14 mouse cellular contexts compared by ENCODE assay signal in the genomic region with DNA sequence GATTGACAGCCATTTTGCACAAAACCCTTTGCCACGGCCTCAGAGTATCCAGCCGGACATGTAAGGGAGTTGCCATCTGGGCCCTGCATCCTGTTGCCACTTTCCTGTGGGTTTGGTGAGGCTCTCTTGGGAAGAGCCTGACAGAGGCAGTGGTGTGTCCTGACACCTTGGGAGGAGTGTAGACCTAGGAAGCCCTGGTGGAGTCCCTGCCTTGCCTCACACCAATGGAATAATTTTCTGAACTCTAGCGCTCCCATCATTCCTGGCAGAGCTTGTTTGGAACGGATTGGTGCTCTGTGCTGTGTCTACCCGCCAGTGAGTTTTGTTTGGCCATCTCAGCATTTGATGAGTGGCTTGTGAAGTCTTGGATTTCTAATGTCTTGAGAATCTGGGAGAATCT. TPM values are rescaled to one million over a fixed set of nuclear protein-coding genes. Genes with fewer than 3 reads are reported as not detected.
DNase-seq lines count a peak whose midpoint lies in the region; ATAC-seq and TF ChIP-seq lines count a peak whose summit lies in the region.
"Had no signal": no experiment of that assay in that cellular context is flagged by ENCODE, and none has a peak within 500 bp of the region (broad histone marks: within the 10 kb centered on the region; RNA-seq: fewer than 3 reads in every experiment).

No protein-coding gene starts in this region.

- no peak overlapping the region for H3K9ac ChIP-seq in kidney, embryonic 16.5 days (replicated peaks; ENCODE audit: low read length)
- no peak overlapping the region for H3K9ac ChIP-seq in limb, embryonic 14.5 days (ENCODE audit: low read depth, low read length, severe bottlenecking)
- H3K9ac ChIP-seq: forebrain, embryonic 12.5 days; liver, embryonic 14.5 days; midbrain, embryonic 13.5 days had no signal

- 66% methylated on average over 5 of the region's 5 CpGs for WGBS in kidney, embryonic 16.5 days
- WGBS in embryonic facial prominence, embryonic 10.5 days: 84% methylated on average over 5 of the region's 5 CpGs
- WGBS in limb, embryonic 14.5 days: 71% methylated on average over 5 of the region's 5 CpGs

- no peak overlapping the region for H3K4me3 ChIP-seq in gastrocnemius, adult 2 months
- H3K4me3 ChIP-seq in kidney, embryonic 16.5 days (ENCODE audit: low read length): no peak overlapping the region
- no peak overlapping the region for H3K4me3 ChIP-seq in embryonic facial prominence, embryonic 10.5 days
- no peak overlapping the region for H3K4me3 ChIP-seq in limb, embryonic 14.5 days (replicated peaks; ENCODE audit: low read length)
- H3K4me3 ChIP-seq: forebrain, embryonic 12.5 days; left cerebral cortex, adult 2 months; midbrain, embryonic 13.5 days had no signal

- peaks cover 10% of the 10 kb centered on the region; the same call in 1 of the 2 replicates for H3K4me1 ChIP-seq in kidney, embryonic 16.5 days (ENCODE audit: insufficient read depth, low read length)
- peaks cover 32% of the 10 kb centered on the region for H3K4me1 ChIP-seq in embryonic facial prominence, embryonic 10.5 days
- peaks cover 45% of the 10 kb centered on the region for H3K4me1 ChIP-seq in limb, embryonic 14.5 days (ENCODE audit: control insufficient read depth, insufficient read depth, low read length)
- H3K4me1 ChIP-seq: midbrain, embryonic 13.5 days had no signal

- no peak for TF ChIP-seq CTCF in gastrocnemius, adult 2 months (IDR thresholded peaks at IDR 0.05)

- ATAC-seq in kidney, embryonic 16.5 days (ENCODE audit: low FRiP score, low TSS enrichment): no peak
- ATAC-seq in limb, embryonic 14.5 days (ENCODE audit: low FRiP score, low read depth): no peak
- ATAC-seq: midbrain, embryonic 13.5 days had no signal

- no peaks in the 10 kb centered on the region for H3K27me3 ChIP-seq in kidney, embryonic 16.5 days (ENCODE audit: insufficient read depth, low read length)
- H3K27me3 ChIP-seq in embryonic facial prominence, embryonic 10.5 days (replicated peaks; ENCODE audit: low read depth, poor library complexity, severe bottlenecking): no peaks in the 10 kb centered on the region
- no peaks in the 10 kb centered on the region for H3K27me3 ChIP-seq in limb, embryonic 14.5 days (ENCODE audit: control insufficient read depth, insufficient read depth, low read length)
- H3K27me3 ChIP-seq: forebrain, embryonic 12.5 days; midbrain, embryonic 13.5 days had no signal

- H3K9me3 ChIP-seq in kidney, embryonic 16.5 days (ENCODE audit: low read length): no peaks in the 10 kb centered on the region
- H3K9me3 ChIP-seq in embryonic facial prominence, embryonic 10.5 days: no peaks in the 10 kb centered on the region
- H3K9me3 ChIP-seq in limb, embryonic 14.5 days (ENCODE audit: control insufficient read depth, low read length): no peaks in the 10 kb centered on the region
- H3K9me3 ChIP-seq: forebrain, embryonic 12.5 days; midbrain, embryonic 13.5 days had no signal

- intact Hi-C loops in gastrocnemius, adult 2 months (cut with DNase I): loop anchor here (5.0 kb wide), 1 partner anchor 146 kb away; no protein-coding TSS in a partner anchor
- intact Hi-C loops in gastrocnemius, postnatal 14 days (cut with DNase I; ENCODE audit: low total_unique reads): no loop called here

- peak overlapping the region; percentile 71 for H3K27ac ChIP-seq in gastrocnemius, adult 2 months
- peak overlapping the region; percentile 22; the same call in 1 of the 2 replicates for H3K27ac ChIP-seq in kidney, embryonic 16.5 days (ENCODE audit: low read length)
- H3K27ac ChIP-seq in embryonic facial prominence, embryonic 10.5 days (replicated peaks): peak overlapping the region; percentile 87
- H3K27ac ChIP-seq in limb, embryonic 14.5 days (replicated peaks; ENCODE audit: low read depth, low read length): peak overlapping the region; percentile 52; the same call in 1 of the 2 replicates
- H3K27ac ChIP-seq: forebrain, embryonic 12.5 days; left cerebral cortex, adult 2 months; liver, embryonic 14.5 days; midbrain, embryonic 13.5 days had no signal

- no peaks in the 10 kb centered on the region for H3K36me3 ChIP-seq in kidney, embryonic 16.5 days (ENCODE audit: insufficient read depth, low read length)
- no peaks in the 10 kb centered on the region for H3K36me3 ChIP-seq in embryonic facial prominence, embryonic 10.5 days (replicated peaks)
- no peaks in the 10 kb centered on the region for H3K36me3 ChIP-seq in limb, embryonic 14.5 days (ENCODE audit: control insufficient read depth, insufficient read depth, low read length)
- H3K36me3 ChIP-seq: forebrain, embryonic 12.5 days; midbrain, embryonic 13.5 days had no signal

- no peak overlapping the region for H3K4me2 ChIP-seq in kidney, embryonic 16.5 days (replicated peaks; ENCODE audit: low read depth, low read length)
- H3K4me2 ChIP-seq in limb, embryonic 14.5 days (replicated peaks; ENCODE audit: low read depth, low read length, severe bottlenecking): no peak overlapping the region
- H3K4me2 ChIP-seq: forebrain, embryonic 12.5 days; midbrain, embryonic 13.5 days had no signal

- no peak for TF ChIP-seq POLR2A in limb, embryonic 14.5 days (IDR thresholded peaks at IDR 0.05; ENCODE audit: borderline replicate concordance, extremely low read depth, insufficient read depth, insufficient read length)

- no peak for DNase-seq in gastrocnemius, adult 2 months
- DNase-seq in gastrocnemius, postnatal 14 days: no peak
- DNase-seq in kidney, postnatal 14 days: no peak
- DNase-seq in embryonic facial prominence, embryonic 10.5 days (ENCODE audit: low spot score): no peak
- DNase-seq in limb, embryonic 14.5 days (ENCODE audit: low spot score): no peak
- no peak for DNase-seq in urinary bladder, adult 18-20 months (ENCODE audit: low spot score in 2 of 2)
- DNase-seq in urinary bladder, postnatal 25 days (ENCODE audit: low spot score): no peak
- DNase-seq: adrenal gland, postnatal 10 days; thymus, adult 18-20 months had no signal

RNA-seq across cellular contexts. Expression of a gene that starts 19.5 kb away (rescaled TPM):
- 1 to 10 TPM; 6.1 to 9.8 TPM for total RNA-seq in gastrocnemius, adult 2 months (2021)
- total RNA-seq in gastrocnemius, postnatal 14 days (2021): 10 to 100 TPM; 19.0 to 26.6 TPM
- polyA plus RNA-seq in kidney, embryonic 16.5 days (2015; fragmentation: Nextera tagmentation; extraction: Ambion mirVana): 4.7 and 5.7 TPM in 2 replicates
- polyA plus RNA-seq in embryonic facial prominence, embryonic 10.5 days (2016; fragmentation: Nextera tagmentation; extraction: Ambion mirVana): 0.74 and 1.4 TPM in 2 replicates
- 34.9 and 38.7 TPM in 2 replicates for polyA plus RNA-seq in limb, embryonic 14.5 days (2012; rRNA removed)
- 18.9 and 19.4 TPM in 2 replicates for polyA plus RNA-seq in limb, embryonic 14.5 days (2014; fragmentation: Nextera tagmentation; extraction: Ambion mirVana)

Comparison
In these comparisons a context has a peak if more than half of its experiments do, and no peak if none do; other contexts are left out.
1. H3K27ac ChIP-seq: peak in every context shown above with its lines; median percentile 87 in embryonic facial prominence, embryonic 10.5 days; 71 in gastrocnemius, adult 2 months; 52 in limb, embryonic 14.5 days; 22 in kidney, embryonic 16.5 days.